ENCODE assay signal across 24 mouse cellular contexts in the genomic region with DNA sequence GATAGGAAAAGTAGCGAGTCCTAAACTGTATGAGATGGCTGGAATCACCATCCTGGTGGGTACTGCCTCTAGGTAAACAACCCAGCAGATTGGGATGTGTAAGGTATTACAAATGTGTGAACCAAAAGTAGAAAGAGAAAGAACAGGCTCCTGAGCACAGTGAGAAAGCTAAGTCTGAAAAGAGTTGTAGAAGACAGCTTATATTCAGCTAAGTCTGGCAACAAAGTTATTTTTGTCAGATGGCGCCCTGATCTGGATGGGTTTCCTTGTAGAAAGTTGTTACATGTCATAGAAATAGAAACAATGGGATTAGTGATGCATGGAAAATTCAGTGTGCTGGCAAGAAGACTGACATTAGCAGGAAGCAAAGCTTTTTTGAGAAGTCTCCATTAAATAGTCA. TPM values are rescaled to one million over a fixed set of nuclear protein-coding genes. Genes with fewer than 3 reads are reported as not detected.
DNase-seq lines count a peak whose midpoint lies in the region; TF ChIP-seq lines count a peak whose summit lies in the region.
"Had no signal": no experiment of that assay in that cellular context is flagged by ENCODE, and none has a peak within 500 bp of the region (broad histone marks: within the 10 kb centered on the region; RNA-seq: fewer than 3 reads in every experiment).

No protein-coding gene starts in this region.

- DNase-seq in layer of hippocampus, adult 11-12 months (ENCODE audit: low spot score): peak; percentile 19
- DNase-seq in layer of hippocampus, adult 9-10 months (ENCODE audit: low spot score): no peak
- peak; percentile 12 for DNase-seq in Muller cell, postnatal 12 days (ENCODE audit: inconsistent ontology term)
- DNase-seq in left cerebral cortex, postnatal 36 days (ENCODE audit: low spot score in 2 of 2): peak; percentile 13 to 15
- DNase-seq in lung, adult 2 months: no peak
- DNase-seq in heart, adult 18-20 months: no peak
- DNase-seq: adrenal gland, postnatal 14 days; B cell, adult 2 months; cerebellum, postnatal 10 days; embryo, embryonic 11 days; gastrocnemius, postnatal 14 days; midbrain, embryonic 14.5 days had no signal

- 55% methylated on average over 2 of the region's 2 CpGs for WGBS in lung, adult 2 months

- H3K4me1 ChIP-seq in embryonic fibroblast, embryonic 13.5 days (ENCODE audit: control insufficient read depth, insufficient read depth, low read length): peaks cover 4% of the 10 kb centered on the region
- H3K4me1 ChIP-seq in lung, adult 2 months (ENCODE audit: control insufficient read depth, insufficient read depth, low read length): no peaks in the 10 kb centered on the region
- H3K4me1 ChIP-seq: embryonic facial prominence, embryonic 15.5 days; forebrain, embryonic 15.5 days; limb, embryonic 13.5 days had no signal

- no peak overlapping the region for H3K4me3 ChIP-seq in embryonic fibroblast, embryonic 13.5 days (ENCODE audit: insufficient read depth, low read length)
- H3K4me3 ChIP-seq in lung, adult 2 months (replicated peaks; ENCODE audit: extremely low read depth, low read depth, low read length): no peak overlapping the region
- H3K4me3 ChIP-seq: embryonic facial prominence, embryonic 15.5 days; forebrain, embryonic 15.5 days; hindbrain, embryonic 12.5 days; limb, embryonic 13.5 days had no signal

- no peak for TF ChIP-seq CTCF in embryonic fibroblast, embryonic 13.5 days (IDR thresholded peaks at IDR 0.05; ENCODE audit: borderline replicate concordance, insufficient read depth, low read length)
- no peak for TF ChIP-seq CTCF in lung, adult 2 months (IDR thresholded peaks at IDR 0.05; ENCODE audit: insufficient read depth, low read length)

- intact Hi-C loops in left cerebral cortex, postnatal 36 days (cut with DNase I): no loop called here

- no peak for TF ChIP-seq POLR2A in embryonic fibroblast, embryonic 13.5 days (IDR thresholded peaks at IDR 0.05; ENCODE audit: low read depth, low read length)
- no peak for TF ChIP-seq POLR2A in lung, adult 2 months (IDR thresholded peaks at IDR 0.05; ENCODE audit: borderline replicate concordance, extremely low read depth, low read depth, low read length)

- 0 out of 2 replicates have a peak overlapping the region, but pooled peaks have one; percentile 26 for H3K27ac ChIP-seq in embryonic fibroblast, embryonic 13.5 days (ENCODE audit: insufficient read depth, low read length)
- H3K27ac ChIP-seq: embryonic facial prominence, embryonic 15.5 days; forebrain, embryonic 15.5 days; hindbrain, embryonic 12.5 days; limb, embryonic 13.5 days; liver, embryonic 14.5 days had no signal

RNA-seq across cellular contexts. Expression of a gene that starts 59.5 kb away (rescaled TPM):
- not detected in 2 replicates for polyA plus RNA-seq in embryonic fibroblast, embryonic 13.5 days (2011; ENCODE audit: insufficient read length, low read depth, missing spikeins)
- total RNA-seq in left cerebral cortex, postnatal 36 days (2021): 1 to 10 TPM; 2.7 to 6.3 TPM
- not detected in 2 replicates for polyA plus RNA-seq in lung, adult 2 months (2012; rRNA removed)
- total RNA-seq in heart, adult 18-20 months (2021): not detected
- total RNA-seq: adrenal gland, postnatal 14 days; gastrocnemius, postnatal 14 days; megakaryocyte progenitor cell, adult 5-6 weeks had no signal
- polyA plus RNA-seq: kidney, embryonic 16.5 days; liver, embryonic 14.5 days; lung, postnatal 0 days; Patski; small intestine, adult 2 months; thymus, postnatal 0 days had no signal

Comparison
In these comparisons a context has a peak if more than half of its experiments do, and no peak if none do; other contexts are left out.
1. DNase-seq: peak in layer of hippocampus, adult 11-12 months (single experiment), Muller cell, postnatal 12 days (single experiment) and left cerebral cortex, postnatal 36 days (2 of 2); none in layer of hippocampus, adult 9-10 months (single experiment), lung, adult 2 months (single experiment) and heart, adult 18-20 months (0 of 2).